Mouse (Mus musculus) thymus, adult 2 months (tissue): Measurements from ENCODE around the gene Sf3b4.
"Not testable (repeated sequence)": the region's sequence is repeated elsewhere in the genome, so short reads cannot be mapped to it uniquely, and the experiment has no call there.

ENCODE experiments used
- CTCF ChIP-seq: fragments of 200-500 bp; IDR thresholded peaks from 2 replicates; pipeline ENCODE4 v1.5.1; 2012; ENCODE audit warnings: mild to moderate bottlenecking, control low read depth, low read length, moderate library complexity, borderline replicate concordance; ENCODE audit not compliant: control insufficient read depth, poor library complexity, insufficient read depth; ENCODE audit errors: extremely low read depth
- POLR2A ChIP-seq: fragments of 200-500 bp; IDR thresholded peaks from 2 replicates; pipeline ENCODE4 v1.6.1; 2012; ENCODE audit warnings: mild to moderate bottlenecking, low read length, control low read depth, moderate library complexity; ENCODE audit not compliant: control insufficient read depth, poor library complexity, insufficient read depth; ENCODE audit errors: extremely low read depth

DNA sequence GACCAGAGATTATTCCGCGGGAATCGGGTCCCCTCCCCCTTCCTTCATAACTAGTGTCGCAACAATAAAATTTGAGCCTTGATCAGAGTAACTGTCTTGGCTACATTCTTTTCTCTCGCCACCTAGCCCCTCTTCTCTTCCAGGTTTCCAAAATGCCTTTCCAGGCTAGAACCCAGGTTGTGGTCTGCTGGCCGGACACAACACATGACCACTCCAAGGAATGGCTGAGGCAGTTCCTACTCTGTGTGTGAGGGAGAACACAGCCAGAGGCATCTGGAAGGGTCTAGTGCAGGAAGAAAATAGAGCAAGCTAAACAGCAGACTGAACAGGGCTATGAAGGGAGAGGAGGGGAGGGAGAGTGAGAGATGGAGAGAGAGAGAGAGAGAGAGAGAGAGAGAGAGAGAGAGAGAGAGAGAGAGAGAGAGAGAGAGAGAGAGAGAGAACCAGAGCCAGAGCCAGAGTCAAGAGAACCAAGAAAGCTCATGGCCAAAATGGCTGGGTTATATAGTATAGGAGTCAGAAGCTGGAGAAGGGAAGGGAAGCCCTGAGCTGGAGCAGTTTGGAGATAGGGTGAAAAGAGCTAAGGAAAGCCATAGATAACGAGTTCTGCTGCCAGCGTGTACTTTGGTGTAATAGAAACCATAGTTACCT lies 26.6 kb downstream of the Sf3b4 start:
- not testable (repeated sequence) for TF ChIP-seq CTCF, POLR2A
